Mouse (Mus musculus) myocyte (in vitro differentiated cells): ENCODE data around the gene Dgkg. TPM values are rescaled to one million over a fixed set of nuclear protein-coding genes. Genes with fewer than 3 reads are reported as not detected.

ENCODE experiments used
- H3K27me3 ChIP-seq: one replicate; pipeline ENCODE4 v1.6.1; 2011; ENCODE audit not compliant: control insufficient read depth, insufficient read depth, insufficient read length
- H3K36me3 ChIP-seq: one replicate; pipeline ENCODE4 v1.6.1; 2011; ENCODE audit not compliant: control insufficient read depth, insufficient read depth
- H3K4me2 ChIP-seq: one replicate; pipeline ENCODE4 v1.6.1; 2011; ENCODE audit warnings: low read depth, control low read depth
- H3K4me3 ChIP-seq: one replicate; pipeline ENCODE4 v1.5.1; 2011; ENCODE audit warnings: mild to moderate bottlenecking, control low read depth, moderate library complexity
- H3K79me2 ChIP-seq: one replicate; pipeline ENCODE4 v1.6.1; 2011; ENCODE audit not compliant: control insufficient read depth, insufficient read depth
- H3ac ChIP-seq: one replicate; pipeline ENCODE4 v1.6.1; 2011; ENCODE audit not compliant: control insufficient read depth, insufficient read length
- CEBPB ChIP-seq: IDR thresholded peaks from 2 replicates; pipeline ENCODE4 v1.6.1; 2011; ENCODE audit warnings: mild to moderate bottlenecking, moderate library complexity; ENCODE audit not compliant: poor library complexity, insufficient read depth, severe bottlenecking
- E2F4 ChIP-seq: IDR thresholded peaks from one replicate; pipeline ENCODE4 v1.6.1; 2011; ENCODE audit warnings: mild to moderate bottlenecking, control low read depth, moderate library complexity; ENCODE audit not compliant: insufficient read depth
- MAX ChIP-seq: IDR thresholded peaks from one replicate; pipeline ENCODE4 v1.6.1; 2011; ENCODE audit warnings: low read depth, mild to moderate bottlenecking, control low read depth
- MYOD1 ChIP-seq, 3 experiments: IDR thresholded peaks; one replicate each; pipeline ENCODE4 v1.6.1; 2011; ENCODE audit warnings: control low read depth in 2 of 3, low read depth in 2 of 3, mild to moderate bottlenecking in 2 of 3, moderate library complexity in 1 of 3; ENCODE audit not compliant: insufficient read length in 2 of 3, control insufficient read depth in 1 of 3
- MYOG ChIP-seq, 3 experiments: IDR thresholded peaks; one replicate each; pipeline ENCODE4 v1.6.1; 2011; ENCODE audit warnings: control low read depth in 2 of 3, low read depth in 2 of 3, mild to moderate bottlenecking in 2 of 3; ENCODE audit not compliant: insufficient read length in 2 of 3, control insufficient read depth in 1 of 3, insufficient read depth in 1 of 3
- POLR2A ChIP-seq: IDR thresholded peaks from one replicate; pipeline ENCODE4 v1.6.1; 2011; ENCODE audit warnings: low read depth, mild to moderate bottlenecking, control low read depth, moderate library complexity; ENCODE audit not compliant: insufficient read length
- POLR2AphosphoS2 ChIP-seq: IDR thresholded peaks from one replicate; pipeline ENCODE4 v1.6.1; 2011; ENCODE audit warnings: low read depth, control low read depth; ENCODE audit not compliant: insufficient read length
- REST ChIP-seq: IDR thresholded peaks from one replicate; pipeline ENCODE4 v1.6.1; 2011; ENCODE audit warnings: mild to moderate bottlenecking, control low read depth, moderate library complexity; ENCODE audit not compliant: insufficient read depth, insufficient read length
- SRF ChIP-seq: IDR thresholded peaks from one replicate; pipeline ENCODE4 v1.6.1; 2011; ENCODE audit warnings: low read depth; ENCODE audit not compliant: control insufficient read depth, insufficient read length
- TCF12 ChIP-seq: IDR thresholded peaks from one replicate; pipeline ENCODE4 v1.6.1; 2011; ENCODE audit warnings: mild to moderate bottlenecking, control low read depth; ENCODE audit not compliant: poor library complexity, insufficient read depth, severe bottlenecking
- TCF3 ChIP-seq: IDR thresholded peaks from one replicate; pipeline ENCODE4 v1.6.1; 2011; ENCODE audit warnings: low read depth, control low read depth; ENCODE audit not compliant: insufficient read length
- USF1 ChIP-seq: IDR thresholded peaks from one replicate; pipeline ENCODE4 v1.6.1; 2011; ENCODE audit warnings: low read depth, mild to moderate bottlenecking, control low read depth, moderate library complexity
- polyA plus RNA-seq: library from polyadenylated mRNA; unstranded; fragments of >200 nt; fragmentation: generic; extraction: Trizol; gene quantifications from one replicate; pipeline ENCODE4 v1.2.1, GENCODE M21; 2012; ENCODE audit warnings: missing spikeins

Dgkg gene
- polyA plus RNA-seq, 1 experiment = 0.01 TPM

GRCm38 (mm10) chr16:22505656-22506055, 151.4 kb downstream of the Dgkg start:
- Histone ChIP-seq H3K36me3 (no peaks in the 10 kb centered on the region), H3K4me3 (no peak overlapping the region), H3K4me2 (no peak overlapping the region), H3K79me2 (no peaks in the 10 kb centered on the region), H3ac (no peak overlapping the region), H3K27me3 (no peaks in the 10 kb centered on the region)
- TF ChIP-seq USF1 (no peak), REST (no peak), MAX (no peak), TCF3 (no peak), MYOD1 (IDR thresholded peaks at IDR 0.05; ENCODE audit: control insufficient read depth in 1 of 3, insufficient read length in 2 of 3, low read depth in 2 of 3) (no peak), CEBPB (no peak), SRF (no peak), TCF12 (no peak), POLR2A (no peak), POLR2AphosphoS2 (no peak), MYOG (IDR thresholded peaks at IDR 0.05; ENCODE audit: control insufficient read depth in 1 of 3, insufficient read depth in 1 of 3, insufficient read length in 2 of 3, low read depth in 2 of 3) (no peak)

- Histone ChIP-seq H3K36me3 (no peaks in the 10 kb centered on the region), H3K79me2 (no peaks in the 10 kb centered on the region), H3K27me3 (no peaks in the 10 kb centered on the region), H3ac (no peak overlapping the region), H3K4me2 (no peak overlapping the region), H3K4me3 (no peak overlapping the region)
- TF ChIP-seq MYOG (IDR thresholded peaks at IDR 0.05; ENCODE audit: control insufficient read depth in 1 of 3, insufficient read depth in 1 of 3, insufficient read length in 2 of 3, low read depth in 2 of 3) = no peak
- TF ChIP-seq E2F4 = no peak
- no peak for TF ChIP-seq CEBPB
- TF ChIP-seq SRF = no peak
- TF ChIP-seq POLR2AphosphoS2 = no peak
- TF ChIP-seq POLR2A = no peak
- TF ChIP-seq MAX = no peak
- no peak for TF ChIP-seq TCF3
- TF ChIP-seq REST = no peak
- TF ChIP-seq TCF12 = no peak
- TF ChIP-seq MYOD1 (IDR thresholded peaks at IDR 0.05; ENCODE audit: control insufficient read depth in 1 of 3, insufficient read length in 2 of 3, low read depth in 2 of 3) = no peak
- TF ChIP-seq USF1 = no peak
Observed at GRCm38 (mm10) chr16:22504851-22505250, 152.2 kb downstream of the Dgkg start.

GRCm38 (mm10) chr16:22504049-22504448, 153.0 kb downstream of the Dgkg start:
- no peak overlapping the region for H3K4me3 ChIP-seq
- no peak for TF ChIP-seq MAX
- no peak for TF ChIP-seq TCF3
- TF ChIP-seq TCF12 = no peak
- TF ChIP-seq MYOG (IDR thresholded peaks at IDR 0.05; ENCODE audit: control insufficient read depth in 1 of 3, insufficient read depth in 1 of 3, insufficient read length in 2 of 3, low read depth in 2 of 3) = no peak
- no peak for TF ChIP-seq CEBPB
- no peak for TF ChIP-seq POLR2AphosphoS2
- no peak for TF ChIP-seq E2F4
- no peak for TF ChIP-seq POLR2A
- no peak for TF ChIP-seq USF1
- TF ChIP-seq MYOD1 (IDR thresholded peaks at IDR 0.05; ENCODE audit: control insufficient read depth in 1 of 3, insufficient read length in 2 of 3, low read depth in 2 of 3) = no peak
- TF ChIP-seq SRF = no peak
- no peak for TF ChIP-seq REST
- no peaks in the 10 kb centered on the region for H3K36me3 ChIP-seq
- H3ac ChIP-seq = no peak overlapping the region
- H3K27me3 ChIP-seq = no peaks in the 10 kb centered on the region
- no peak overlapping the region for H3K4me2 ChIP-seq
- no peaks in the 10 kb centered on the region for H3K79me2 ChIP-seq

GRCm38 (mm10) chr16:22503467-22503866, 153.6 kb downstream of the Dgkg start:
- TF ChIP-seq MYOD1 (IDR thresholded peaks at IDR 0.05; ENCODE audit: control insufficient read depth in 1 of 3, insufficient read length in 2 of 3, low read depth in 2 of 3) = no peak
- no peak for TF ChIP-seq USF1
- TF ChIP-seq E2F4 = no peak
- TF ChIP-seq TCF3 = no peak
- H3ac ChIP-seq = no peak overlapping the region
- no peak overlapping the region for H3K4me3 ChIP-seq
- no peak overlapping the region for H3K4me2 ChIP-seq
- H3K36me3 ChIP-seq = no peaks in the 10 kb centered on the region
- no peaks in the 10 kb centered on the region for H3K27me3 ChIP-seq
- H3K79me2 ChIP-seq = no peaks in the 10 kb centered on the region

- Histone ChIP-seq H3ac (no peak overlapping the region), H3K4me3 (no peak overlapping the region), H3K4me2 (no peak overlapping the region), H3K36me3 (no peaks in the 10 kb centered on the region), H3K27me3 (no peaks in the 10 kb centered on the region), H3K79me2 (no peaks in the 10 kb centered on the region)
- TF ChIP-seq POLR2AphosphoS2 = no peak
- no peak for TF ChIP-seq POLR2A
- no peak for TF ChIP-seq E2F4
- TF ChIP-seq SRF = no peak
- TF ChIP-seq MYOG (IDR thresholded peaks at IDR 0.05; ENCODE audit: control insufficient read depth in 1 of 3, insufficient read depth in 1 of 3, insufficient read length in 2 of 3, low read depth in 2 of 3) = no peak
- no peak for TF ChIP-seq TCF12
- no peak for TF ChIP-seq REST
- TF ChIP-seq TCF3 = no peak
- TF ChIP-seq USF1 = no peak
- TF ChIP-seq CEBPB = no peak
- TF ChIP-seq MAX = no peak
- no peak for TF ChIP-seq MYOD1 (IDR thresholded peaks at IDR 0.05; ENCODE audit: control insufficient read depth in 1 of 3, insufficient read length in 2 of 3, low read depth in 2 of 3)
Observed at GRCm38 (mm10) chr16:22501855-22502254, 155.2 kb downstream of the Dgkg start.
